Mouse (Mus musculus): ENCODE data around the gene Plekhg3. TPM values are rescaled to one million over a fixed set of nuclear protein-coding genes. Genes with fewer than 3 reads are reported as not detected.
A peak's percentile ranks its signal among the peaks of the same experiment; 100 is the strongest.

The Plekhg3 gene
- polyA plus RNA-seq, 1 experiment from 2014 or later, result 1.1 TPM

GRCm38 (mm10) chr12:76591037-76591436, 60.3 kb downstream of the Plekhg3 start:
- WGBS, result 89% methylated on average over 3 of the region's 3 CpGs
- no peak overlapping the region for H3K27ac ChIP-seq (replicated peaks)
- H3K4me3 ChIP-seq (replicated peaks), result no peak overlapping the region
- peaks cover 11% of the 10 kb centered on the region for H3K4me1 ChIP-seq
- no peaks in the 10 kb centered on the region for H3K9me3 ChIP-seq (replicated peaks)
- no peak overlapping the region for H3K4me2 ChIP-seq
- H3K27me3 ChIP-seq (replicated peaks), result 0 out of 2 replicates have a peak, but pooled peaks cover 4% of the 10 kb centered on the region
- H3K36me3 ChIP-seq, result no peaks in the 10 kb centered on the region
- no peak overlapping the region for H3K9ac ChIP-seq (replicated peaks)
- no peak for ATAC-seq (ENCODE audit: low FRiP score)

- Histone ChIP-seq H3K36me3 (no peaks in the 10 kb centered on the region), H3K27me3 (replicated peaks) (0 out of 2 replicates have a peak, but pooled peaks cover 4% of the 10 kb centered on the region), H3K4me3 (replicated peaks) (no peak overlapping the region), H3K4me1 (peaks cover 14% of the 10 kb centered on the region), H3K9ac (replicated peaks) (no peak overlapping the region), H3K27ac (replicated peaks) (no peak overlapping the region), H3K4me2 (no peak overlapping the region), H3K9me3 (replicated peaks) (no peaks in the 10 kb centered on the region)
- ATAC-seq (ENCODE audit: low FRiP score), result no peak
- 47% methylated on average over 1 of the region's 1 CpGs for whole genome bisulfite sequencing
Observed at GRCm38 (mm10) chr12:76592213-76592612, 61.5 kb downstream of the Plekhg3 start.

- Histone ChIP-seq H3K4me2 (no peak overlapping the region), H3K9ac (replicated peaks) (no peak overlapping the region), H3K27ac (replicated peaks) (no peak overlapping the region), H3K27me3 (replicated peaks) (0 out of 2 replicates have a peak, but pooled peaks cover 4% of the 10 kb centered on the region), H3K36me3 (peaks cover 4% of the 10 kb centered on the region; the same call in 1 of the 2 replicates), H3K4me1 (peaks cover 14% of the 10 kb centered on the region), H3K4me3 (replicated peaks) (no peak overlapping the region), H3K9me3 (replicated peaks) (no peaks in the 10 kb centered on the region)
- WGBS, result 87% methylated on average over 6 of the region's 6 CpGs
- no peak for ATAC-seq (ENCODE audit: low FRiP score)
Observed at GRCm38 (mm10) chr12:76593254-76593653, 62.6 kb downstream of the Plekhg3 start.

GRCm38 (mm10) chr12:76593839-76594322, 63.2 kb downstream of the Plekhg3 start:
- WGBS, result 9% methylated on average over 7 of the region's 7 CpGs
- Histone ChIP-seq H3K4me3 (replicated peaks) (no peak overlapping the region), H3K27me3 (replicated peaks) (0 out of 2 replicates have a peak, but pooled peaks cover 4% of the 10 kb centered on the region), H3K4me2 (no peak overlapping the region), H3K4me1 (peaks cover 14% of the 10 kb centered on the region), H3K9ac (replicated peaks) (no peak overlapping the region), H3K36me3 (peaks cover 4% of the 10 kb centered on the region; the same call in 1 of the 2 replicates), H3K27ac (replicated peaks) (no peak overlapping the region), H3K9me3 (replicated peaks) (no peaks in the 10 kb centered on the region)
- no peak for ATAC-seq (ENCODE audit: low FRiP score)

- Histone ChIP-seq H3K4me2 (no peak overlapping the region), H3K27ac (replicated peaks) (no peak overlapping the region), H3K9ac (replicated peaks) (no peak overlapping the region), H3K9me3 (replicated peaks) (no peaks in the 10 kb centered on the region), H3K4me3 (replicated peaks) (no peak overlapping the region), H3K36me3 (peaks cover 4% of the 10 kb centered on the region; the same call in 1 of the 2 replicates), H3K27me3 (replicated peaks) (0 out of 2 replicates have a peak, but pooled peaks cover 4% of the 10 kb centered on the region), H3K4me1 (peaks cover 14% of the 10 kb centered on the region)
- ATAC-seq (ENCODE audit: low FRiP score), result no peak
- WGBS, result 67% methylated on average over 3 of the region's 3 CpGs
Observed at GRCm38 (mm10) chr12:76594556-76594955, 63.9 kb downstream of the Plekhg3 start.

- no peak overlapping the region for H3K9ac ChIP-seq (replicated peaks)
- ATAC-seq (ENCODE audit: low FRiP score), result no peak
- WGBS, result 71% methylated on average over 2 of the region's 2 CpGs
Observed at GRCm38 (mm10) chr12:76595830-76596229, 65.1 kb downstream of the Plekhg3 start.

GRCm38 (mm10) chr12:76596292-76597023, 65.8 kb downstream of the Plekhg3 start:
- H3K4me1 ChIP-seq, result peaks cover 14% of the 10 kb centered on the region
- 60% methylated on average over 15 of the region's 15 CpGs for WGBS

More at GRCm38 (mm10) chr12:76595830-76596229, 65.1 kb downstream of the Plekhg3 start:
- Histone ChIP-seq H3K27me3 (replicated peaks) (0 out of 2 replicates have a peak, but pooled peaks cover 4% of the 10 kb centered on the region), H3K36me3 (peaks cover 6% of the 10 kb centered on the region; the same call in 1 of the 2 replicates), H3K27ac (replicated peaks) (no peak overlapping the region), H3K4me1 (peaks cover 14% of the 10 kb centered on the region), H3K4me2 (no peak overlapping the region), H3K4me3 (replicated peaks) (no peak overlapping the region), H3K9me3 (replicated peaks) (no peaks in the 10 kb centered on the region)

GRCm38 (mm10) chr12:76597577-76598100, 66.9 kb downstream of the Plekhg3 start:
- no peak overlapping the region for H3K4me3 ChIP-seq (replicated peaks)
- H3K36me3 ChIP-seq, result peaks cover 6% of the 10 kb centered on the region; the same call in 1 of the 2 replicates
- peaks cover 14% of the 10 kb centered on the region for H3K4me1 ChIP-seq
- H3K27ac ChIP-seq (replicated peaks), result no peak overlapping the region
- no peak for ATAC-seq (ENCODE audit: low FRiP score)
- H3K9me3 ChIP-seq (replicated peaks), result no peaks in the 10 kb centered on the region
- 0 out of 2 replicates have a peak, but pooled peaks cover 4% of the 10 kb centered on the region for H3K27me3 ChIP-seq (replicated peaks)
- H3K4me2 ChIP-seq, result no peak overlapping the region
- no peak overlapping the region for H3K9ac ChIP-seq (replicated peaks)
- WGBS, result 87% methylated on average over 15 of the region's 15 CpGs

More at GRCm38 (mm10) chr12:76596292-76597023, 65.8 kb downstream of the Plekhg3 start:
- 0 out of 2 replicates have a peak, but pooled peaks cover 4% of the 10 kb centered on the region for H3K27me3 ChIP-seq (replicated peaks)
- H3K4me2 ChIP-seq, result no peak overlapping the region
- H3K27ac ChIP-seq (replicated peaks), result no peak overlapping the region
- no peak overlapping the region for H3K9ac ChIP-seq (replicated peaks)
- H3K4me3 ChIP-seq (replicated peaks), result no peak overlapping the region
- H3K9me3 ChIP-seq (replicated peaks), result no peaks in the 10 kb centered on the region
- ATAC-seq (ENCODE audit: low FRiP score), result peak; percentile 59
- H3K36me3 ChIP-seq, result peaks cover 6% of the 10 kb centered on the region; the same call in 1 of the 2 replicates

- Histone ChIP-seq H3K9ac (replicated peaks) (no peak overlapping the region), H3K36me3 (peaks cover 13% of the 10 kb centered on the region), H3K27me3 (replicated peaks) (0 out of 2 replicates have a peak, but pooled peaks cover 4% of the 10 kb centered on the region), H3K9me3 (replicated peaks) (no peaks in the 10 kb centered on the region), H3K4me3 (replicated peaks) (no peak overlapping the region), H3K4me1 (peaks cover 14% of the 10 kb centered on the region), H3K4me2 (no peak overlapping the region), H3K27ac (replicated peaks) (no peak overlapping the region)
- WGBS, result 84% methylated on average over 24 of the region's 24 CpGs
- no peak for ATAC-seq (ENCODE audit: low FRiP score)
Observed at GRCm38 (mm10) chr12:76598196-76598928, 67.7 kb downstream of the Plekhg3 start.

GRCm38 (mm10) chr12:76603779-76604178, 73.1 kb downstream of the Plekhg3 start:
- H3K4me3 ChIP-seq (replicated peaks), result no peak overlapping the region
- H3K4me1 ChIP-seq, result no peaks in the 10 kb centered on the region
- H3K9me3 ChIP-seq (replicated peaks), result no peaks in the 10 kb centered on the region
- ATAC-seq (ENCODE audit: low FRiP score), result no peak
- no peak overlapping the region for H3K4me2 ChIP-seq
- H3K36me3 ChIP-seq, result peaks cover 15% of the 10 kb centered on the region
- WGBS, result 95% methylated on average over 9 of the region's 9 CpGs
- H3K27ac ChIP-seq (replicated peaks), result no peak overlapping the region
- H3K27me3 ChIP-seq (replicated peaks), result no peaks in the 10 kb centered on the region
- no peak overlapping the region for H3K9ac ChIP-seq (replicated peaks)

GRCm38 (mm10) chr12:76604546-76604945, 73.9 kb downstream of the Plekhg3 start:
- Histone ChIP-seq H3K27me3 (replicated peaks) (no peaks in the 10 kb centered on the region), H3K4me3 (replicated peaks) (no peak overlapping the region), H3K9me3 (replicated peaks) (no peaks in the 10 kb centered on the region)

More at GRCm38 (mm10) chr12:76604546-76604945, 73.9 kb downstream of the Plekhg3 start:
- no peak overlapping the region for H3K27ac ChIP-seq (replicated peaks)
- no peak overlapping the region for H3K9ac ChIP-seq (replicated peaks)
- no peak overlapping the region for H3K4me2 ChIP-seq
- WGBS, result 53% methylated on average over 4 of the region's 4 CpGs
- no peaks in the 10 kb centered on the region for H3K4me1 ChIP-seq
- ATAC-seq (ENCODE audit: low FRiP score), result no peak
- peaks cover 15% of the 10 kb centered on the region for H3K36me3 ChIP-seq
